Mouse (Mus musculus) left cerebral cortex, postnatal 25 days (tissue): ENCODE data around the gene Cenpe. TPM values are rescaled to one million over a fixed set of nuclear protein-coding genes. Genes with fewer than 3 reads are reported as not detected.

ENCODE experiments used
- DNase-seq, 2 experiments: peaks; one replicate each; pipeline ENCODE4 v3.0.0; 2022; ENCODE audit warnings: low spot score in 2 of 2, mixed read lengths in 1 of 2
- intact Hi-C: fragments of 180-260 bp; cut with DNase I; formaldehyde crosslinking; loops from one replicate; pipeline ENCODE4 v1.15.1; 2025
- total RNA-seq, 2 experiments: library from RNA; stranded (reverse); gene quantifications; 2 replicates each; pipeline ENCODE4 v1.2.3; 2021

Gene Cenpe
- total RNA-seq, 2 experiments from 2014 or later = 0.71 to 1.3 TPM

- DNase-seq = no peak
- intact Hi-C loops = no loop called here
These were observed 102.5 kb downstream of the Cenpe start for GRCm38 (mm10) chr3:135314811-135315210.

- intact Hi-C loops = no loop called here
- no peak for DNase-seq
These were observed 103.5 kb downstream of the Cenpe start for GRCm38 (mm10) chr3:135315720-135316425.

GRCm38 (mm10) chr3:135318331-135318730 is 106.0 kb downstream of the Cenpe start:
- intact Hi-C loops = no loop called here
- no peak for DNase-seq

Other genes starting within 250 kb of the Cenpe start
- 1 to 10 TPM; 3.1 to 4.0 TPM for gene Bdh2, start 68.7 kb downstream of the Cenpe start, total RNA-seq
- 1 to 10 TPM; 3.3 to 3.5 TPM for gene Slc9b2, start 95.2 kb downstream of the Cenpe start, total RNA-seq
- gene Slc9b1, start 135.5 kb downstream of the Cenpe start, total RNA-seq = not detected
- 10 to 100 TPM; 40.3 to 41.4 TPM for gene Cisd2, start 211.4 kb downstream of the Cenpe start, total RNA-seq
- 100 to 1,000 TPM; 231 to 239 TPM for gene Ube2d3, start 225.6 kb downstream of the Cenpe start, total RNA-seq